Mouse (Mus musculus) thymus, adult 2 months (tissue): ENCODE results near the gene L3mbtl2.

Experiments
- CTCF ChIP-seq: fragments of 200-500 bp; IDR thresholded peaks from 2 replicates; pipeline ENCODE4 v1.5.1; 2012; ENCODE audit warnings: mild to moderate bottlenecking, control low read depth, low read length, moderate library complexity, borderline replicate concordance; ENCODE audit not compliant: control insufficient read depth, poor library complexity, insufficient read depth; ENCODE audit errors: extremely low read depth
- POLR2A ChIP-seq: fragments of 200-500 bp; IDR thresholded peaks from 2 replicates; pipeline ENCODE4 v1.6.1; 2012; ENCODE audit warnings: mild to moderate bottlenecking, low read length, control low read depth, moderate library complexity; ENCODE audit not compliant: control insufficient read depth, poor library complexity, insufficient read depth; ENCODE audit errors: extremely low read depth

GRCm38 (mm10) chr15:81703094-81703489, 39.4 kb downstream of the L3mbtl2 start:
- TF ChIP-seq CTCF (no peak), POLR2A (no peak)
